Mouse (Mus musculus): ENCODE measurements around the gene Ranbp9. TPM values are rescaled to one million over a fixed set of nuclear protein-coding genes. Genes with fewer than 3 reads are reported as not detected.
A peak's percentile ranks its signal among the peaks of the same experiment; 100 is the strongest.

Gene Ranbp9
- polyA plus RNA-seq, 1 experiment from 2014 or later = 8.1 TPM

DNA sequence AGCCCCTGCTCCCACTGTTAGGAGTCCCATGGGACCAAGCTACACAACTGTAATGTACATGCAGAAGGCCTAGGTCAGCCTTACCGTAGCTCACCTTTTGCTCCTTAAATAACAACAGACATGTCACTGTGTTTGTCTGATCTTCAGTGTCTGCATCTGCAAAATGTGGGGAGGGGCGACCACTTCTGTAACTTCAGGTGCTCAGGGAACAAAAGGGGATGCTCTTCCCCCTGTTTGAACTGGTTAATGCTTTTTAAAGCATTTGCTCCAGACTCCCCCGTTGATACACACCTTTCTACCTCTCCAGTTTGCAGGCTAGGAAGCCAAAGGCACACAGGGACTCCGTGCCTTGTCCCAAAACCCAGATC is 19.4 kb upstream of the Ranbp9 start:
- Histone ChIP-seq H3K27ac (ENCODE audit: low read length) (no peak overlapping the region), H3K4me1 (ENCODE audit: control insufficient read depth, insufficient read depth, low read length) (peaks cover 9% of the 10 kb centered on the region), H3K27me3 (ENCODE audit: control insufficient read depth, insufficient read depth, low read length) (no peaks in the 10 kb centered on the region), H3K9me3 (replicated peaks; ENCODE audit: control insufficient read depth, low read length) (no peaks in the 10 kb centered on the region), H3K9ac (ENCODE audit: low read length) (no peak overlapping the region), H3K4me2 (ENCODE audit: low read depth, low read length) (no peak overlapping the region), H3K4me3 (ENCODE audit: low read length) (no peak overlapping the region), H3K36me3 (ENCODE audit: control insufficient read depth, insufficient read depth) (no peaks in the 10 kb centered on the region)
- no peak for ATAC-seq (replicated peaks; ENCODE audit: extremely low read depth, insufficient read depth, low FRiP score)
- WGBS = 90% methylated on average over 4 of the region's 4 CpGs

DNA sequence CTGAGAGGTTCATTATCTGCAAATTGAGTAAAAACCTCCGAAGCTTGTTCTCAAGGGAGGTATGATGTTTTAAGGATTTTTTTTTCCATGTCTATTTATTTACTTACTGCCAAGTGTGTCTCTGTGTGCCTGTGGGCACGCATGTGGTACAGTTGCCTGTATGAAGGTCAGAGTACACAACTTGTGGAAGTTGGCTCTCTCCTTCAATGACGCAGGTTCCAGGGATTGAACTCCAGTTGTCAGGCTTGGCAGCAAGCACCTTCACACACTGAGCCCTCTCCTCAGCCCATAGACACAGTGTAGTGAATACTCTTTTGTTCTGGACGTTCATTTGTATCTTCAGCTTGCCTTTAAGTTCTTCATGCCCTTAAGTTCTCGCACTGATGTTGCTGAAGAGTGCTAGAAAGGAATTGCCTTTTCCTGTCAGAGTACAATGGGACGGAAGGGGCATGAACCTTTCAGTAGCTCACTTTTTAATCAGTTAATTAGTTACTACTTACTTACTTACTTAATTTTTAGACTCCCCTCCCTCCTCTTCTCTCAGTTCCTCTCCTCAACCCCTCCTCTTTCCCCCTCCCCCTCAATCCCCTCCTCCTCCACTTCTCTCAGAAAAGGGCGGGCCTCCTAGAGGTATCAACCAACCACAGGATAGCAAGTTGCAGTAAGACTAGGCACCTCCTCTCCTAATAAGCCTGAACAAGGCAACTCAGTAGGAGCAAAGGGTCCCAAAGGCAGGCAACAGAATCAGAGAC is 18.8 kb upstream of the Ranbp9 start:
- WGBS = 76% methylated on average over 7 of the region's 7 CpGs
- ATAC-seq (replicated peaks; ENCODE audit: extremely low read depth, insufficient read depth, low FRiP score) = no peak

DNA sequence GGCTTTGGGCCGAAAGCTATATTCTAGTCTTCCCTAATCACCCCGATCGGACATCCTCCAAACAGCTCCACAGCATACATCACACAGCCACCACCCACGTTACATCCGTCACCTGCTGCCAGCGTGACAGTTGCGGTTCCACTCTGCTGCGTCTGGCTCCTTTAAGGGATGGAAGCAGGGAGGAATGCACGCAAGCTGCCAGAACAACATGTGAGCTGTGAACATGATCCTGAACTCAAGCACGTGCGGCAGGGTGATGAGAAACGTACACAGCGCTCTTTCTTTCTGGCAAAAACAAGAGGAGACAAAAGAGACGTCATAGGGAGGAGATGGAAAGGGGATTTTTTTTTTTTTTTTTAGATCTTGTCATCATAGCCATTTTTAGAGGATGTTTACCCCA is 17.8 kb upstream of the Ranbp9 start:
- peak; percentile 62 for ATAC-seq (replicated peaks; ENCODE audit: extremely low read depth, insufficient read depth, low FRiP score)
- Histone ChIP-seq H3K27me3 (ENCODE audit: control insufficient read depth, insufficient read depth, low read length) (no peaks in the 10 kb centered on the region), H3K4me3 (ENCODE audit: low read length) (no peak overlapping the region), H3K4me2 (ENCODE audit: low read depth, low read length) (no peak overlapping the region; the same call in 1 of the 2 replicates), H3K9me3 (replicated peaks; ENCODE audit: control insufficient read depth, low read length) (no peaks in the 10 kb centered on the region), H3K9ac (ENCODE audit: low read length) (no peak overlapping the region), H3K36me3 (ENCODE audit: control insufficient read depth, insufficient read depth) (no peaks in the 10 kb centered on the region), H3K4me1 (ENCODE audit: control insufficient read depth, insufficient read depth, low read length) (peaks cover 9% of the 10 kb centered on the region), H3K27ac (ENCODE audit: low read length) (no peak overlapping the region)
- WGBS = 53% methylated on average over 14 of the region's 14 CpGs

More for the DNA sequence above, 18.8 kb upstream of the Ranbp9 start:
- Histone ChIP-seq H3K27me3 (ENCODE audit: control insufficient read depth, insufficient read depth, low read length) (no peaks in the 10 kb centered on the region), H3K27ac (ENCODE audit: low read length) (no peak overlapping the region), H3K4me3 (ENCODE audit: low read length) (no peak overlapping the region), H3K4me1 (ENCODE audit: control insufficient read depth, insufficient read depth, low read length) (peaks cover 9% of the 10 kb centered on the region), H3K9me3 (replicated peaks; ENCODE audit: control insufficient read depth, low read length) (no peaks in the 10 kb centered on the region), H3K9ac (ENCODE audit: low read length) (no peak overlapping the region), H3K36me3 (ENCODE audit: control insufficient read depth, insufficient read depth) (no peaks in the 10 kb centered on the region), H3K4me2 (ENCODE audit: low read depth, low read length) (no peak overlapping the region)

DNA sequence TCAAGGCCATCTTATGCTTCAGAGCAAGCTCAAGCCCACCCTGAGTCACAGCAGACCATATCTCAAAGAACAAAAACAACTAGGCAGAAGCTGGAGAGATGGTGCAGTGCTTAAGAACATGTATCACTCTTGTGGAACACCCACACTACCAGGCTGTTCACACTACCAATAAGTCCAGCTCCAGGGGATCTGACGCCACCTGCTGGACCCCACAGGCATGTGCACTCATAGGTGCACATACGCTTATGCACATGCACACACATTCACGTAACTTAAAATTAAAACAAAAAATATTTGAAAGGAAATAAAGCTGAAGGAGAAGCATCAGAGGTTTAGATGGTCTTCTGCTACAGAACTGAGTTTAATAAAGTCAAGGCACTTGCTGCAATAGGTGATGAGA is 16.7 kb upstream of the Ranbp9 start:
- Histone ChIP-seq H3K4me2 (ENCODE audit: low read depth, low read length) (no peak overlapping the region), H3K36me3 (ENCODE audit: control insufficient read depth, insufficient read depth) (no peaks in the 10 kb centered on the region), H3K9ac (ENCODE audit: low read length) (no peak overlapping the region), H3K4me3 (ENCODE audit: low read length) (no peak overlapping the region), H3K27me3 (ENCODE audit: control insufficient read depth, insufficient read depth, low read length) (no peaks in the 10 kb centered on the region), H3K9me3 (replicated peaks; ENCODE audit: control insufficient read depth, low read length) (no peaks in the 10 kb centered on the region), H3K4me1 (ENCODE audit: control insufficient read depth, insufficient read depth, low read length) (peaks cover 2% of the 10 kb centered on the region; the same call in 1 of the 2 replicates), H3K27ac (ENCODE audit: low read length) (no peak overlapping the region)
- 96% methylated on average over 3 of the region's 3 CpGs for WGBS
- no peak for ATAC-seq (replicated peaks; ENCODE audit: extremely low read depth, insufficient read depth, low FRiP score)

DNA sequence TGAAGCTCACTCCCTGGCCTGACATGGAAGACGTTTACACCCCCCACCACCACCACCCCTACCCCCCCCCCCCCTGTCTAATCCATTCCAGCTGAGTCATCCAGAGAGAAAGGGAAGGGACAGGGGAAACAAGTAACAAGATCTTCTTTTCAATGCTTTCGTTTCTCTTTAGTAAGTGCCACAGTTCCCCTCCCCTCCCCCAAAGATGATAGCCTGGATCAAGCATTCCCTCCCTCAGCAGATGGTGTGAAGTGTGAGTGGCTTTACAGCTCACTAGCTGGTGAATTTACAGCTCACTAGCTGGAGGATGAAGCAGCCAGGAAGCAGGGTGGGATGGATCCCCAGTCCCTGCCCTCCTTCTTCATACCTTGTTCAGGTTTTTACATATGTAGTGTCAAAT is 15.6 kb upstream of the Ranbp9 start:
- WGBS = 22% methylated on average over 2 of the region's 2 CpGs
- ATAC-seq (replicated peaks; ENCODE audit: extremely low read depth, insufficient read depth, low FRiP score) = no peak

DNA sequence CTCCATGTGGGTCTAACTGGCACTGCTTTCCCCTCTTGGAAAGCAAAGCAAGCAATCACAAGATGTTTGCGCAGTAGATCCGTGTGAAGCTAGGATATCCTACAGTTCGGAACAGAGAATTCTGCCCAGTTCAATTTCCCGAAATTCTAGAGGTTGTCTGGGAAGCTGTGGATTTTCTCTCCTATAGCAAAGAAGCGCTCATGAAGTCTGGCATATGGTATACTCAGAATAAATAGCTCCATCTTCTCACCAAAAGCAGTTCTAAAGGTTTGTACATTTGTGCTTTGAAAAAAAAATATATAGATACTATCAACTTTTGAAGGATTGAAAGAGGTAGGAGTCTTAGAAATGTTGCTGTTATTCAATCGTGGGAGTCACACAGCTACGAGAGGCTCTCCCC is 14.6 kb upstream of the Ranbp9 start:
- Histone ChIP-seq H3K27ac (ENCODE audit: low read length) (no peak overlapping the region), H3K4me3 (ENCODE audit: low read length) (no peak overlapping the region), H3K9ac (ENCODE audit: low read length) (no peak overlapping the region), H3K9me3 (replicated peaks; ENCODE audit: control insufficient read depth, low read length) (no peaks in the 10 kb centered on the region), H3K4me2 (ENCODE audit: low read depth, low read length) (no peak overlapping the region), H3K4me1 (ENCODE audit: control insufficient read depth, insufficient read depth, low read length) (peaks cover 2% of the 10 kb centered on the region; the same call in 1 of the 2 replicates), H3K27me3 (ENCODE audit: control insufficient read depth, insufficient read depth, low read length) (no peaks in the 10 kb centered on the region), H3K36me3 (ENCODE audit: control insufficient read depth, insufficient read depth) (no peaks in the 10 kb centered on the region)
- 87% methylated on average over 7 of the region's 7 CpGs for WGBS
- ATAC-seq (replicated peaks; ENCODE audit: extremely low read depth, insufficient read depth, low FRiP score) = no peak

More for the DNA sequence above, 15.6 kb upstream of the Ranbp9 start:
- H3K27ac ChIP-seq (ENCODE audit: low read length) = no peak overlapping the region
- H3K4me2 ChIP-seq (ENCODE audit: low read depth, low read length) = no peak overlapping the region
- H3K4me3 ChIP-seq (ENCODE audit: low read length) = no peak overlapping the region
- no peak overlapping the region for H3K9ac ChIP-seq (ENCODE audit: low read length)
- H3K27me3 ChIP-seq (ENCODE audit: control insufficient read depth, insufficient read depth, low read length) = no peaks in the 10 kb centered on the region
- peaks cover 2% of the 10 kb centered on the region; the same call in 1 of the 2 replicates for H3K4me1 ChIP-seq (ENCODE audit: control insufficient read depth, insufficient read depth, low read length)
- no peaks in the 10 kb centered on the region for H3K9me3 ChIP-seq (replicated peaks; ENCODE audit: control insufficient read depth, low read length)
- no peaks in the 10 kb centered on the region for H3K36me3 ChIP-seq (ENCODE audit: control insufficient read depth, insufficient read depth)

DNA sequence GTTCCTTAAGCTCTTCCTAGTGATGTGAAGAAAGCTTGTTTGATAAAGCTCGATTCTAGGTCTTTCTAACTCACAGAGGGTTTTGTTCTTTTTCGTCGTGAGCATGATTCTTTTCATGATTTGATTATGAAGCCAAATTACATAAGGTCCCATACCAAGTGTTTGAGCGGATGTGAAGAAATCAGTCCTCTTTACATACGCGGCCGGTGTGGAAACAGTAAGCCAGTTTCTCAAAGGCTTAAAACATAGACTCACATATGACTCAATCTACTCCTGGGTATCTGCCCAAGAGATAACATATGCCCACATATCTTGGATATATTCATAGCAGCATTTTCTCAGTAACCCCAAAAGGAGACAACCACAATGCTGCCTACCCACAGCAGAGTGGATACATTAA is 12.6 kb upstream of the Ranbp9 start:
- no peak overlapping the region for H3K4me2 ChIP-seq (ENCODE audit: low read depth, low read length)
- no peak overlapping the region for H3K4me3 ChIP-seq (ENCODE audit: low read length)
- no peak overlapping the region for H3K9ac ChIP-seq (ENCODE audit: low read length)
- ATAC-seq (replicated peaks; ENCODE audit: extremely low read depth, insufficient read depth, low FRiP score) = no peak
- H3K27me3 ChIP-seq (ENCODE audit: control insufficient read depth, insufficient read depth, low read length) = no peaks in the 10 kb centered on the region
- 78% methylated on average over 7 of the region's 7 CpGs for WGBS
- no peaks in the 10 kb centered on the region for H3K9me3 ChIP-seq (replicated peaks; ENCODE audit: control insufficient read depth, low read length)
- no peaks in the 10 kb centered on the region for H3K4me1 ChIP-seq (ENCODE audit: control insufficient read depth, insufficient read depth, low read length)
- no peaks in the 10 kb centered on the region for H3K36me3 ChIP-seq (ENCODE audit: control insufficient read depth, insufficient read depth)
- no peak overlapping the region for H3K27ac ChIP-seq (ENCODE audit: low read length)

DNA sequence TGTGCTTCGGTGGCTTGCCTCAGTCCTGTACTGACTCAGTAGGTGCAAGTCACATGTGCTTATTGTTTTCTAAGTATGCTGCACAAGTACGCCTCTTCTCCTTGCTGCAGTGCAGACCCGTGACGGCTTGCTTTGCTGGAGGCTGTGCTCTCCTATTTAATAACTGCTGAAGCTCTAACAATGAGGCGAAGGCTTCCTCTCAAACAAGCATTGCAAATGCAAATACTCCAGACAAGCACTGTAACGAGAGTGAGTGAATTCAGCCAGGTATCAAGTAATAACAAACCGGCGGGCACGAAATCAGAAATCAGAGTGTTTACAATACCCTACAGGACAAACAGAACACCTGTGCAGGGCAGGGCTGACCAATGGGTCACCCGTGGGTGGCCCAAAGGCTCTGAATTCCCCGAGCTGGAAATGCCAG is 12.0 kb upstream of the Ranbp9 start:
- H3K27ac ChIP-seq (ENCODE audit: low read length) = no peak overlapping the region
- no peak for ATAC-seq (replicated peaks; ENCODE audit: extremely low read depth, insufficient read depth, low FRiP score)
- 67% methylated on average over 11 of the region's 11 CpGs for WGBS

DNA sequence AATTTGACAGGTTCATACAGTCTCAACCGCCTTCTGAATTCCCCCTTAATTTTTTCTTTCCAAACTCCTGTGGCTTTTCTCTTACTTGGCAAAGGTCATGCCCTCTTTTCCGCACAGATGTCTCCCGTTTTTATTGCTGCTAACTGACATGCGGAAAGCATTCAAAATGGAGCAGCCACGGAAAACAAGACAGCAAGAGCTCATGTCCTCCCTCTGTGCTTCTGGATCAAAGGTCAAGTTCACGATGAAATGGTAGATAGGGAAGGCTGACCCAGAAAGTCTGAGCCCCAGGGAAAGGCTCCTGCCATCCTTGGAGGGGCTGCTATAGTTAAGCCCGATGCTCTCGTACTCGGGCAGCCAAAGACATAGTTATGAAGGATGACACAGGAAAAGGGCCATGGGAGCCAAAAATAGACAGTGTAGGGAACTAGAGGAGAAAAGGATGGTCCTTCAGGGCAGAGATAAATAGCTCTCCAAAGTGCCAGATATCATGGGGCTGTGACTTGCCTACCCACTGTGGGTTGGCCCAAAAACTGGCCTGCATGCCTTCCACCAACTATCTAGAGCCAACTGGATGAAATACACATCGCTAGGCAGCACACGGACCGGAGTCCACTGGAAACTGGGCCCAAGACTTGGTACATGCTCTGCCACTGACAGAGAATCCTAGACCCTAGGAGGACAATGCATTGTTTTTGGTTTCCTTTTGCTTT is 5.6 kb upstream of the Ranbp9 start:
- Histone ChIP-seq H3K36me3 (ENCODE audit: control insufficient read depth, insufficient read depth) (no peaks in the 10 kb centered on the region), H3K4me1 (ENCODE audit: control insufficient read depth, insufficient read depth, low read length) (peaks cover 5% of the 10 kb centered on the region; the same call in 1 of the 2 replicates), H3K4me3 (ENCODE audit: low read length) (no peak overlapping the region), H3K27me3 (ENCODE audit: control insufficient read depth, insufficient read depth, low read length) (no peaks in the 10 kb centered on the region), H3K9ac (ENCODE audit: low read length) (no peak overlapping the region), H3K9me3 (replicated peaks; ENCODE audit: control insufficient read depth, low read length) (no peaks in the 10 kb centered on the region), H3K4me2 (ENCODE audit: low read depth, low read length) (no peak overlapping the region), H3K27ac (ENCODE audit: low read length) (no peak overlapping the region)
- ATAC-seq (replicated peaks; ENCODE audit: extremely low read depth, insufficient read depth, low FRiP score) = no peak
- 60% methylated on average over 12 of the region's 12 CpGs for WGBS

More for the DNA sequence above, 12.0 kb upstream of the Ranbp9 start:
- H3K9ac ChIP-seq (ENCODE audit: low read length) = no peak overlapping the region
- no peaks in the 10 kb centered on the region for H3K36me3 ChIP-seq (ENCODE audit: control insufficient read depth, insufficient read depth)
- H3K4me2 ChIP-seq (ENCODE audit: low read depth, low read length) = no peak overlapping the region
- no peaks in the 10 kb centered on the region for H3K9me3 ChIP-seq (replicated peaks; ENCODE audit: control insufficient read depth, low read length)
- no peak overlapping the region for H3K4me3 ChIP-seq (ENCODE audit: low read length)
- H3K27me3 ChIP-seq (ENCODE audit: control insufficient read depth, insufficient read depth, low read length) = no peaks in the 10 kb centered on the region
- H3K4me1 ChIP-seq (ENCODE audit: control insufficient read depth, insufficient read depth, low read length) = no peaks in the 10 kb centered on the region

Data from heart, embryonic 16.5 days (tissue).